Mouse (Mus musculus): ENCODE measurements at regions not wholly inside any gene's neighbourhood (a gene's known extent, or its start where the extent isn't known, plus 50 kb on each side); places are given as distances from the start of the nearest gene placed in this dataset.

GRCm38 (mm10) chr16:64391440-64392197 lies 210.6 kb downstream of the Csnka2ip start:
- Histone ChIP-seq H3K27ac (no peak overlapping the region), H3K4me2 (no peak overlapping the region), H3K4me3 (no peak overlapping the region), H3K27me3 (no peaks in the 10 kb centered on the region), H3K36me3 (no peaks in the 10 kb centered on the region), H3K4me1 (no peaks in the 10 kb centered on the region), H3K9me3 (no peaks in the 10 kb centered on the region), H3K9ac (no peak overlapping the region)
- ATAC-seq (ENCODE audit: borderline replicate concordance, extremely low read depth, low FRiP score, low TSS enrichment): no peak
- WGBS: 70% methylated on average over 8 of the region's 8 CpGs

DNA sequence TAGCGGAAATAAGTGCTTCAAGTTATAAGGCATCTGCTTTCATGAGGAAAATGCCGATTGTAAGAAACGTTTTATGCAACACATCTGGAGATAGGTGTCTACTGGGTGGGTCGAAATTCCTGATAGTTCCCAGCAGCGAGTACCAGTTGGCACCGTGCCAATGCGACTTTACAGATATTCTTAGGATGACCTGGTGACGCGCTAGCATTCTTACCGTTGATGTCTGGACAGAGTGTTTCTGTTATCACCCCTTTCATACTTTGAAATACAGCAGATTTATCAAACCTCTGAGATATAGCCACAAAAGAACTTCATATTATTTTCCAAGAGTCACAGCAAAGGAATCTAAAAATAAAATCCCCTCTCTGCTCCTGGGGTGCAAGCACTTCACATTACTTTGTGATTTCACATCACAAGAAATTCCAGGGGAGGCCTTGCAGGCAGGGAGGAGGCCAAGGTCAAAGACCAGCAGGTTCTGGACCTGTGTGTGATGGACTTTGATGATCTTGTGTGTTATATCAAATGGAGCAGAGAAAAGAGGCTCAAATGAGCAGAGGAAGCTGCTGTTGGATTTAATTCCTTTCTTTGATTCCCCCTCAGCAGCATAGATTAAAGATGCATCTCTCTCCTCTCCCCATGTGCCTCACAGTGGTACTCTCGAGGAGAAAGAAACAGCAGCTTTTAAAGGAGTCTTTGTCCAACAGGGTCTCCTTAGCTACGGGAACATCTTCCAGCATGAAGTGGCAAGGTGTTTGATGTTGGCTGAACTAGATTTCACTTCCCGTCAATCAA lies 233.4 kb downstream of the Csnka2ip start:
- Histone ChIP-seq H3K27ac (no peak overlapping the region), H3K4me2 (no peak overlapping the region), H3K4me1 (no peaks in the 10 kb centered on the region), H3K4me3 (no peak overlapping the region), H3K9me3 (no peaks in the 10 kb centered on the region), H3K27me3 (no peaks in the 10 kb centered on the region), H3K9ac (no peak overlapping the region), H3K36me3 (no peaks in the 10 kb centered on the region)
- no peak for ATAC-seq (ENCODE audit: borderline replicate concordance, extremely low read depth, low FRiP score, low TSS enrichment)
- 52% methylated on average over 13 of the region's 13 CpGs for WGBS

GRCm38 (mm10) chr16:64347940-64348339 lies 254.3 kb downstream of the Csnka2ip start:
- no peaks in the 10 kb centered on the region for H3K36me3 ChIP-seq
- 0 out of 2 replicates have a peak, but pooled peaks cover 3% of the 10 kb centered on the region for H3K4me1 ChIP-seq
- H3K9ac ChIP-seq: no peak overlapping the region
- H3K4me2 ChIP-seq: no peak overlapping the region
- 43% methylated on average over 10 of the region's 10 CpGs for whole genome bisulfite sequencing
- no peak overlapping the region for H3K27ac ChIP-seq
- no peak overlapping the region for H3K4me3 ChIP-seq
- H3K9me3 ChIP-seq: no peaks in the 10 kb centered on the region
- no peak for ATAC-seq (ENCODE audit: borderline replicate concordance, extremely low read depth, low FRiP score, low TSS enrichment)
- H3K27me3 ChIP-seq: no peaks in the 10 kb centered on the region

- H3K9me3 ChIP-seq: no peaks in the 10 kb centered on the region
- ATAC-seq (ENCODE audit: borderline replicate concordance, extremely low read depth, low FRiP score, low TSS enrichment): no peak
Measured at GRCm38 (mm10) chr16:64332887-64333455, 269.2 kb downstream of the Csnka2ip start.

DNA sequence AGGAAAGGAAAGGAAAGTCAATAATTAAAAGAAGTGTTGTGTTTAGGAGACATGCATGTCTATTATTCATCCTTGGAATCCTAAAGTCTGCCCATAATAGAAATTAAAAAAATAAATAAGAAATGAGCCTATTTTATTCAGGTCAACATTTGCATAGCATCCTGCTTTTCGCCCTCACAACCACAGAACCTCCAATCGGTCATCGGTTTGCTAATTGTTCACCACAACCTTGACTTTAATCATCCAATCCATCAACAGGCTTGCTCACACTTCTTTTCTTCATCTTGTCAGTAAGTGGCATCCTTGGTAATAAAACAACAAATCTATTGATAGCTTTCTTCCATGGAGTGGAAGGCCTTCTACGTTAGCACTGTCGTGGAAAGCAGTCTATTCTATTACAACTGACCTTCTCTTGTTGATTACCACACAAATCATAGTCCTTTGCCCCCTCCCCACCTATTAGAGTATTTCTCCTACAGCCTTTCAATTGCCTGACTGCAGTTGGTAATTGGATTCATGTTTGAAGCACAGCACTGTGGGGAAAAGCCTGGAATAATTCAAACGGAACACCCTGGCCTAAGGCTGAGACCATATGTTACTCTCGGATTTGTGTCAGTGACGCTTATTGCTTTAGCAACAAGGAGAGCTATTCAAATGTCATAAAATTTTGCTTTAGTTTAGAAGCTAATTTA lies 269.9 kb downstream of the Csnka2ip start:
- no peak overlapping the region for H3K27ac ChIP-seq
- whole genome bisulfite sequencing: 81% methylated on average over 8 of the region's 8 CpGs
- H3K4me1 ChIP-seq: no peaks in the 10 kb centered on the region
- no peak for ATAC-seq (ENCODE audit: borderline replicate concordance, extremely low read depth, low FRiP score, low TSS enrichment)
- no peak overlapping the region for H3K9ac ChIP-seq
- H3K27me3 ChIP-seq: no peaks in the 10 kb centered on the region
- no peaks in the 10 kb centered on the region for H3K9me3 ChIP-seq
- H3K4me2 ChIP-seq: no peak overlapping the region
- no peak overlapping the region for H3K4me3 ChIP-seq
- H3K36me3 ChIP-seq: no peaks in the 10 kb centered on the region

More at GRCm38 (mm10) chr16:64332887-64333455, 269.2 kb downstream of the Csnka2ip start:
- no peak overlapping the region for H3K27ac ChIP-seq
- no peak overlapping the region for H3K4me2 ChIP-seq
- H3K4me3 ChIP-seq: no peak overlapping the region
- H3K4me1 ChIP-seq: no peaks in the 10 kb centered on the region
- no peak overlapping the region for H3K9ac ChIP-seq
- H3K27me3 ChIP-seq: no peaks in the 10 kb centered on the region
- H3K36me3 ChIP-seq: no peaks in the 10 kb centered on the region
- WGBS: 77% methylated on average over 1 of the region's 1 CpGs

- Histone ChIP-seq H3K9ac (no peak overlapping the region), H3K27me3 (no peaks in the 10 kb centered on the region), H3K4me2 (no peak overlapping the region), H3K4me3 (no peak overlapping the region), H3K27ac (no peak overlapping the region), H3K36me3 (no peaks in the 10 kb centered on the region), H3K4me1 (no peaks in the 10 kb centered on the region), H3K9me3 (no peaks in the 10 kb centered on the region)
- no peak for ATAC-seq (ENCODE audit: borderline replicate concordance, extremely low read depth, low FRiP score, low TSS enrichment)
- WGBS: 81% methylated on average over 11 of the region's 11 CpGs
Measured at GRCm38 (mm10) chr16:64329264-64330060, 272.7 kb downstream of the Csnka2ip start.

DNA sequence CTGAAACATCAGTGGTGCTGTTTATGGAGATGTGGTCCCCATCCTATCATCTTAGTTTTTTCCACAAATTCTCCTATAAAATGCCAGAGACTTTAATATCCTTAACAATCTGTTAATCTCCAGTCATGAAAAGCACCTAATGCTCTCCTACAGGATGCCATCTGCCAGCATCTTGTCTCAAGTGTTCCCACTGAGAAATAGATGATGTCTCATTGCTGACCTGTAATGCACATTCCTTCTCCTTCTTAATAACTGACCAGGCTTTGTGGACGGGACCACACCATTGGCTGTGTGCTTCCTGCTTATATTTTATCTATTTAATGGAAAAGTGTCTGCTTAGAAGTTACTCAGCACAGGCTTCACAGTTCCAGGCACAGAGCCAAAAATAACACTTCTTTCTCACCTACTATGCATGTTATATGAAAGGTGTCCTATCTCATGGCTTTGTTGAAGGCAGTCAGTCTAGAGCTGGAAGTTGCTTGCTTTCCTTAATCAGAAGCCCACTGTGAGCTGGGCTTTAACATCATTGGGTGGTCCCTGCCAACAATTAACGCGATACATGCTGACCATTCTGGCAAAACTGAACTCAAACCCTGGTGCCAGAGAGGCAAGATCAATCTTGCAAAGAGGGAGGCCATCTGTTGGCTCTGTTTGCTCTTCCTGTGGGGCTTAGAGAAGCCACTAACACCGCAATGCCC lies 283.3 kb downstream of the Csnka2ip start:
- WGBS: 48% methylated on average over 4 of the region's 4 CpGs
- no peak overlapping the region for H3K27ac ChIP-seq
- H3K36me3 ChIP-seq: no peaks in the 10 kb centered on the region
- H3K4me1 ChIP-seq: no peaks in the 10 kb centered on the region
- no peak overlapping the region for H3K9ac ChIP-seq
- H3K4me2 ChIP-seq: no peak overlapping the region
- no peak for ATAC-seq (ENCODE audit: borderline replicate concordance, extremely low read depth, low FRiP score, low TSS enrichment)
- H3K4me3 ChIP-seq: no peak overlapping the region
- H3K9me3 ChIP-seq: no peaks in the 10 kb centered on the region
- H3K27me3 ChIP-seq: no peaks in the 10 kb centered on the region

DNA sequence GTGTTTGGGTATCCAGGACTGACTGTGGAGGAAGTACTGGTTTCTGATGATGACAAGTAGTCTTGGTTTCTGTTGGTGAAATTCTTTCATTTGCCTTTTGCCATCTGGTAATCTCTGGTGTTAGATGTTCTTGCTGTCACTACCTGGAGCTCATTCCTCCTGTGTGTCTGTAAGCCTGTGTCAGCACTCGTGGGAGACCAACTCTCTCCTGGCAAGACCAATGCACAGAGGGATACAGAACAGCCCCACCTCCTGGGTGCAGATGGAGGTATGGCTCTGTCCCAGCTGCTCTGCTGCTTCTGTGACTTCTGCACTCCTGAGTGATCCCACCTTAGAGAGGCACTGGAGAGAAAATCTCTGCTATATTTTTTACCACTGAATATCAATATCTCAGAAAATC lies 285.4 kb downstream of the Csnka2ip start:
- Histone ChIP-seq H3K4me1 (no peaks in the 10 kb centered on the region), H3K36me3 (no peaks in the 10 kb centered on the region), H3K9ac (no peak overlapping the region), H3K4me2 (no peak overlapping the region), H3K4me3 (no peak overlapping the region), H3K27me3 (no peaks in the 10 kb centered on the region), H3K9me3 (no peaks in the 10 kb centered on the region), H3K27ac (no peak overlapping the region)
- no peak for ATAC-seq (ENCODE audit: borderline replicate concordance, extremely low read depth, low FRiP score, low TSS enrichment)
- 41% methylated on average over 1 of the region's 1 CpGs for WGBS

DNA sequence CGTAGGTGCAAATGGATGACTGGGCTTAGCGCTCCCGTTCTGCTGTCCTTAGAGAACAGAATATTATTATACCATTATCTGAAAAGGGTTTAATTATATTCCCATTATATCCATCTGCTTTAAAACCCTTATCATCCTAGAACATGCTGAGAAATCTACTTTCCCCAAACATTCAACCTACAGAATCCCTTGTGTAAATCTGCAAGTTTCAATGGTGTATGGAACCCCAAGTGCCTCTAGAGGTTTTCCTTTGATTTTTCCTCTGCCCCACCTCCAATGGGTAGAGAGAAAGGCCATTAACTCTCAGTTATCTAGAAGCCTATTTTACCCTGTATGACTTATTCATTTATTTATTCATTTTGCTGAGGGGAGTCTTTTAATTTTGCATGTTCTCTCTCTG lies 308.7 kb downstream of the Csnka2ip start:
- Histone ChIP-seq H3K36me3 (no peaks in the 10 kb centered on the region), H3K4me2 (no peak overlapping the region), H3K9me3 (no peaks in the 10 kb centered on the region), H3K4me3 (no peak overlapping the region), H3K27ac (no peak overlapping the region), H3K9ac (no peak overlapping the region), H3K27me3 (no peaks in the 10 kb centered on the region), H3K4me1 (no peaks in the 10 kb centered on the region)
- WGBS: 77% methylated on average over 3 of the region's 3 CpGs
- no peak for ATAC-seq (ENCODE audit: borderline replicate concordance, extremely low read depth, low FRiP score, low TSS enrichment)

DNA sequence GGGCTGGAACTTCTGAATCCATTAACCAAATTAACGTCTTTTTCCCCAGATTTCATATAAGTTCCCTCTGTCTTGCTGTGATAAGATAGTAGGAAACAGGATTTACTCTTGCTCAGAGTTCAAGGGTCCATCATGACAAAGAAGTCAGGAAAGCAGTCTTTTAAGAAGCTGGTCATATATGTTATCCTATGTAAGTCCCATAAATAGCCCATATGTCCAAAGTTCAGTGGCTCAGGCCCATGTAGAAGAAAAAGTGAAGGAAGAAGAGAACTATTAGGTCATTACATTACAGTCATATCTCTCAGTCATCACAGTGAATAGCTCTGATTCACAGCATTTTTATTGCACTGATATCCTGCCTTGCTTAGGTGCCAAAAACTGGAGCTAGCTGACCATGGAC lies 316.9 kb downstream of the Csnka2ip start:
- no peak for ATAC-seq (ENCODE audit: borderline replicate concordance, extremely low read depth, low FRiP score, low TSS enrichment)
- Histone ChIP-seq H3K36me3 (no peaks in the 10 kb centered on the region), H3K4me1 (no peaks in the 10 kb centered on the region), H3K4me3 (no peak overlapping the region), H3K27ac (no peak overlapping the region), H3K27me3 (no peaks in the 10 kb centered on the region), H3K4me2 (no peak overlapping the region), H3K9ac (no peak overlapping the region), H3K9me3 (no peaks in the 10 kb centered on the region)
- WGBS: 53% methylated on average over 1 of the region's 1 CpGs

Data from lung, embryonic 15.5 days (tissue).